In the genomic region with DNA sequence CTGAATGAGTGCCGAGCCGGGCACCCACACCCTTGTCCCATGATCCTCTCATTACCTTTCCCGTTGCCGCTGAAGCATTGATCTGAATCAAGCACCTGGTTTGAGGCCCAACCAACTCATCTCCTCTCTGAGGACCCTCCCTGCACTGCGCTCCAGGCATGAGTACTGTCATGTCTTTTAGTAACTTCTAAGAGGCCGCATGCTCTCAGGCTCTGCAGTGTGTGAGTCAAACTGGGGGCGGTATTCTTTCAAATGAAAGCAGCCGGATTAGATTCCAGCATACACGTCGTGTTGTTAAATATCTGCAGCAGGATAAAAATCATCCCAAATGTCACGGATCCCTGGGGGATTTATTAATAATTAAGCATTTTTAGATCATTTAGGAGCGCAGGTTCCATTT, we compare ENCODE assay signal across 28 mouse cellular contexts.
DNase-seq lines count a peak whose midpoint lies in the region; ATAC-seq and TF ChIP-seq lines count a peak whose summit lies in the region.
"Had no signal": no experiment of that assay in that cellular context is flagged by ENCODE, and none has a peak within 500 bp of the region (broad histone marks: within the 10 kb centered on the region; RNA-seq: fewer than 3 reads in every experiment).

No protein-coding gene starts in this region.

- TF ChIP-seq EP300 in stomach, postnatal 0 days (optimal IDR thresholded peaks at IDR 0.05), result no peak

- H3K9ac ChIP-seq in neural tube, embryonic 11.5 days (ENCODE audit: low read length), result no peak overlapping the region
- H3K9ac ChIP-seq in neural tube, embryonic 15.5 days (replicated peaks), result no peak overlapping the region
- no peak overlapping the region for H3K9ac ChIP-seq in stomach, postnatal 0 days (ENCODE audit: low read length)
- H3K9ac ChIP-seq: heart, embryonic 15.5 days; limb, embryonic 15.5 days; liver, embryonic 15.5 days; neural tube, embryonic 12.5 days had no signal

- no peak overlapping the region for H3K27ac ChIP-seq in heart, embryonic 10.5 days
- H3K27ac ChIP-seq in neural tube, embryonic 11.5 days (ENCODE audit: low read depth, low read length), result 0 out of 2 replicates have a peak overlapping the region, but pooled peaks have one; percentile 41
- H3K27ac ChIP-seq in neural tube, embryonic 15.5 days (replicated peaks), result no peak overlapping the region
- peak overlapping the region; percentile 51; the same call in 1 of the 2 replicates for H3K27ac ChIP-seq in embryonic facial prominence, embryonic 10.5 days (replicated peaks)
- H3K27ac ChIP-seq in stomach, postnatal 0 days (replicated peaks), result no peak overlapping the region
- H3K27ac ChIP-seq: heart, adult 2 months; heart, embryonic 15.5 days; limb, embryonic 15.5 days; liver, embryonic 15.5 days had no signal

- ATAC-seq in neural tube, embryonic 11.5 days (ENCODE audit: insufficient read depth, low FRiP score, low TSS enrichment), result no peak
- ATAC-seq in neural tube, embryonic 15.5 days (ENCODE audit: low FRiP score), result no peak
- ATAC-seq in stomach, postnatal 0 days (ENCODE audit: low FRiP score, low TSS enrichment), result no peak
- ATAC-seq: forebrain, embryonic 16.5 days; intestine, postnatal 0 days; Patski had no signal

- 84% methylated on average over 12 of the region's 12 CpGs for WGBS in heart, embryonic 10.5 days
- WGBS in neural tube, embryonic 11.5 days, result 67% methylated on average over 12 of the region's 12 CpGs
- 55% methylated on average over 12 of the region's 12 CpGs for whole genome bisulfite sequencing in neural tube, embryonic 15.5 days
- WGBS in embryonic facial prominence, embryonic 10.5 days, result 86% methylated on average over 12 of the region's 12 CpGs
- WGBS in stomach, postnatal 0 days, result 66% methylated on average over 12 of the region's 12 CpGs

- H3K4me1 ChIP-seq in heart, embryonic 10.5 days, result peaks cover 36% of the 10 kb centered on the region
- peaks cover 38% of the 10 kb centered on the region for H3K4me1 ChIP-seq in neural tube, embryonic 11.5 days (ENCODE audit: control insufficient read depth, insufficient read depth, low read length)
- H3K4me1 ChIP-seq in neural tube, embryonic 15.5 days, result peaks cover 34% of the 10 kb centered on the region
- peaks cover 46% of the 10 kb centered on the region for H3K4me1 ChIP-seq in embryonic facial prominence, embryonic 10.5 days
- peaks cover 8% of the 10 kb centered on the region; the same call in 1 of the 2 replicates for H3K4me1 ChIP-seq in stomach, postnatal 0 days (replicated peaks; ENCODE audit: control insufficient read depth, insufficient read depth)

- peak; percentile 27 for DNase-seq in heart, embryonic 10.5 days (ENCODE audit: low spot score)
- no peak for DNase-seq in heart, postnatal 36 days
- no peak for DNase-seq in neural tube, embryonic 11.5 days (ENCODE audit: low spot score)
- no peak for DNase-seq in embryonic facial prominence, embryonic 10.5 days (ENCODE audit: low spot score)
- peak; percentile 3 for DNase-seq in stomach, postnatal 0 days (ENCODE audit: low spot score)
- DNase-seq in spleen, adult 18-20 months, result no peak
- DNase-seq: adrenal gland, postnatal 36 days; B cell, adult 2 months; cerebellum, adult 11-12 months; cerebellum, postnatal 10 days; gastrocnemius, postnatal 25 days; heart, adult 2 months; heart, postnatal 4 days; kidney, postnatal 25 days; layer of hippocampus, postnatal 36 days; lung, postnatal 4 days; thymus, postnatal 14 days had no signal

- H3K9me3 ChIP-seq in heart, embryonic 10.5 days, result no peaks in the 10 kb centered on the region
- H3K9me3 ChIP-seq in neural tube, embryonic 11.5 days (ENCODE audit: control insufficient read depth, low read length), result no peaks in the 10 kb centered on the region
- H3K9me3 ChIP-seq in neural tube, embryonic 15.5 days (replicated peaks), result no peaks in the 10 kb centered on the region
- no peaks in the 10 kb centered on the region for H3K9me3 ChIP-seq in embryonic facial prominence, embryonic 10.5 days
- H3K9me3 ChIP-seq in stomach, postnatal 0 days (ENCODE audit: control insufficient read depth, low read length), result no peaks in the 10 kb centered on the region
- H3K9me3 ChIP-seq: heart, embryonic 15.5 days; limb, embryonic 15.5 days; liver, embryonic 15.5 days; neural tube, embryonic 12.5 days had no signal

- TF ChIP-seq CTCF in stomach, postnatal 0 days (IDR thresholded peaks at IDR 0.05; ENCODE audit: low read depth), result no peak

- H3K4me3 ChIP-seq in heart, embryonic 10.5 days, result no peak overlapping the region
- H3K4me3 ChIP-seq in neural tube, embryonic 11.5 days (ENCODE audit: low read depth, low read length), result no peak overlapping the region
- no peak overlapping the region for H3K4me3 ChIP-seq in neural tube, embryonic 15.5 days (replicated peaks)
- no peak overlapping the region for H3K4me3 ChIP-seq in embryonic facial prominence, embryonic 10.5 days
- H3K4me3 ChIP-seq in stomach, postnatal 0 days (ENCODE audit: low read depth, low read length), result no peak overlapping the region
- H3K4me3 ChIP-seq: erythroblast, embryonic 14.5 days; heart, adult 2 months; heart, embryonic 15.5 days; limb, embryonic 15.5 days; liver, embryonic 15.5 days; neural tube, embryonic 12.5 days had no signal

- H3K4me2 ChIP-seq in neural tube, embryonic 11.5 days (ENCODE audit: low read depth), result no peak overlapping the region
- H3K4me2 ChIP-seq in neural tube, embryonic 15.5 days, result no peak overlapping the region
- H3K4me2 ChIP-seq in stomach, postnatal 0 days (replicated peaks; ENCODE audit: low read depth), result no peak overlapping the region
- H3K4me2 ChIP-seq: heart, embryonic 15.5 days; limb, embryonic 15.5 days; liver, embryonic 15.5 days; neural tube, embryonic 12.5 days had no signal

- H3K36me3 ChIP-seq in heart, embryonic 10.5 days, result no peaks in the 10 kb centered on the region
- no peaks in the 10 kb centered on the region for H3K36me3 ChIP-seq in neural tube, embryonic 11.5 days (ENCODE audit: control insufficient read depth, insufficient read depth, low read length)
- H3K36me3 ChIP-seq in neural tube, embryonic 15.5 days, result no peaks in the 10 kb centered on the region
- no peaks in the 10 kb centered on the region for H3K36me3 ChIP-seq in embryonic facial prominence, embryonic 10.5 days (replicated peaks)
- no peaks in the 10 kb centered on the region for H3K36me3 ChIP-seq in stomach, postnatal 0 days (ENCODE audit: control insufficient read depth, insufficient read depth, low read length)
- H3K36me3 ChIP-seq: G1E; heart, embryonic 15.5 days; limb, embryonic 15.5 days; liver, embryonic 15.5 days; neural tube, embryonic 12.5 days had no signal

- no peaks in the 10 kb centered on the region for H3K27me3 ChIP-seq in heart, embryonic 10.5 days (ENCODE audit: insufficient read depth, poor library complexity, severe bottlenecking)
- no peaks in the 10 kb centered on the region for H3K27me3 ChIP-seq in neural tube, embryonic 11.5 days (ENCODE audit: control insufficient read depth, insufficient read depth, low read length)
- H3K27me3 ChIP-seq in neural tube, embryonic 15.5 days (replicated peaks), result no peaks in the 10 kb centered on the region
- H3K27me3 ChIP-seq in embryonic facial prominence, embryonic 10.5 days (replicated peaks; ENCODE audit: low read depth, poor library complexity, severe bottlenecking), result no peaks in the 10 kb centered on the region
- no peaks in the 10 kb centered on the region for H3K27me3 ChIP-seq in stomach, postnatal 0 days (ENCODE audit: control insufficient read depth, insufficient read depth, low read length)
- H3K27me3 ChIP-seq: CH12.LX; heart, embryonic 15.5 days; limb, embryonic 15.5 days; liver, embryonic 15.5 days; neural tube, embryonic 12.5 days; Patski had no signal

- intact Hi-C loops in heart, postnatal 36 days (cut with DNase I), result loop anchor here (5.0 kb wide), 1 partner anchor 137 kb away; no protein-coding TSS in a partner anchor

Comparison
In these comparisons a context has a peak if more than half of its experiments do, and no peak if none do; other contexts are left out.
1. DNase-seq: peak in heart, embryonic 10.5 days (single experiment) and stomach, postnatal 0 days (single experiment); none in heart, postnatal 36 days (0 of 2), neural tube, embryonic 11.5 days (single experiment), embryonic facial prominence, embryonic 10.5 days (single experiment) and spleen, adult 18-20 months (0 of 2).
2. H3K27ac ChIP-seq: peak in neural tube, embryonic 11.5 days (single experiment) and embryonic facial prominence, embryonic 10.5 days (single experiment); none in heart, embryonic 10.5 days (single experiment), neural tube, embryonic 15.5 days (single experiment) and stomach, postnatal 0 days (single experiment).